Mouse (Mus musculus) cerebellum, adult 11-12 months (tissue): Measurements from ENCODE around the gene Brwd1.
"Not testable (repeated sequence)": the region's sequence is repeated elsewhere in the genome, so short reads cannot be mapped to it uniquely, and the experiment has no call there.

Source experiments
- DNase-seq: peaks from one replicate; pipeline ENCODE4 v3.0.0; 2022

The Brwd1 gene

DNA sequence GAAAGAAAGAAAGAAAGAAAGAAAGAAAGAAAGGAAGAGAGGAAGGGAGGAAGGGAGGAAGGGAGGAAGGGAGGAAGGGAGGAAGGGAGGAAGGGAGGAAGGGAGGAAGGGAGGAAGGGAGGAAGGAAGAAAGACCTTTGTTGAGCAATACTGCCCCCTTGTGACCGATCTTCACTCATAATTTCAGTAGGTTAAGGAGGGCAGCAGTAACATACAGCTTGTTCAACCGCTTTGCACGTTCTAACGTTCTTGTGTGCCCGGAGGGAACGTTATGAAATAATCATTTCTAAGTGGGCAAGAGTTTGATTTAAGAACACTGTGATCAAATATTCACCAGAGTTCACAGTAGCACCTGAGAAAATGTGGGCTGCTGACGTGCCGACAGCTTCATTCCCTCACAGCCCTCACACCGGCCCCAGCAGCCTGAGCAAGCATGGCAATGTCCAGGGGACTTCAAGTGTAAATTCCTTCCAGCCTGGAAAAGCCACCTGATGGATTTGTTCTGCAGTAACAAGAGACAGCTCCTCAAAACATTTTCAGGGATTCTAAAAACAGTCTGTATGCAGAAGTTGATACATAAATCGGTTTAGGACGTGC lies 117.8 kb downstream of the Brwd1 start:
- DNase-seq, result no peak

- DNase-seq, result not testable (repeated sequence)
Measured at GRCm38 (mm10) chr16:95961484-95961883, 120.8 kb downstream of the Brwd1 start.

GRCm38 (mm10) chr16:95960689-95961088 lies 121.6 kb downstream of the Brwd1 start:
- DNase-seq, result not testable (repeated sequence)

GRCm38 (mm10) chr16:95958080-95958479 lies 124.2 kb downstream of the Brwd1 start:
- DNase-seq, result no peak

GRCm38 (mm10) chr16:95956618-95957017 lies 125.7 kb downstream of the Brwd1 start:
- DNase-seq, result no peak

DNA sequence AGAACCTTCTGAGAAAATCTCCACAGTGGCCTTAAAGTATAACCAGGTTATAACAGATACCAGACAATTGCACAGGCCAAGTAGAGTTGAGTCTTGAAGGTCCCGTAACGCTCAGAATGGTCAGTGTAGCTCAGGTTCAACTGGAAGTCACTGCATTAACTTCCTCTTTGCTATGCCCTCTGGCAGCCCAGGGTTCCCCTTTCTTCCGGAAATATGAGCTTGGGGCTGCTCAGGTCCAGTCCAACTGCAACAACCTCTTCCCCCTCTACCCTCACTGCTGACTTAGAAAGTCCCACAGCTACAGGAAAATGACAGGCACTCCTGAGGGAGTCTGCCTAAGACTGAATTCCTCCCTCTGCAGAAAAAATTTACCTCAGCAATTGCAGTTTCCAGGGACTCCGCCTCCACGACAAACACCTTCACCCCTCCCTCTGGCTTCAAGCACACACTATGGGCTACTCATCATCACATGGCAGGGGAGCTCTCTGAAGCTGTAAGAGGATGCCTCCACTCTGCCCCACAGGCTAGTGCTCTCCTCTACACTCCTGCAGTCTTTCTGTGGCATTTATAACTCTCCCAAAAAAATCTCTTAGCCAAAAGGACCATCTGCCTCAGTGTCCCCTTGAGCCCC lies 126.5 kb downstream of the Brwd1 start:
- no peak for DNase-seq

- no peak for DNase-seq
Measured at GRCm38 (mm10) chr16:95954341-95954740, 128.0 kb downstream of the Brwd1 start.

GRCm38 (mm10) chr16:95953159-95953650 lies 129.1 kb downstream of the Brwd1 start:
- no peak for DNase-seq

GRCm38 (mm10) chr16:95951471-95951870 lies 130.9 kb downstream of the Brwd1 start:
- no peak for DNase-seq

DNA sequence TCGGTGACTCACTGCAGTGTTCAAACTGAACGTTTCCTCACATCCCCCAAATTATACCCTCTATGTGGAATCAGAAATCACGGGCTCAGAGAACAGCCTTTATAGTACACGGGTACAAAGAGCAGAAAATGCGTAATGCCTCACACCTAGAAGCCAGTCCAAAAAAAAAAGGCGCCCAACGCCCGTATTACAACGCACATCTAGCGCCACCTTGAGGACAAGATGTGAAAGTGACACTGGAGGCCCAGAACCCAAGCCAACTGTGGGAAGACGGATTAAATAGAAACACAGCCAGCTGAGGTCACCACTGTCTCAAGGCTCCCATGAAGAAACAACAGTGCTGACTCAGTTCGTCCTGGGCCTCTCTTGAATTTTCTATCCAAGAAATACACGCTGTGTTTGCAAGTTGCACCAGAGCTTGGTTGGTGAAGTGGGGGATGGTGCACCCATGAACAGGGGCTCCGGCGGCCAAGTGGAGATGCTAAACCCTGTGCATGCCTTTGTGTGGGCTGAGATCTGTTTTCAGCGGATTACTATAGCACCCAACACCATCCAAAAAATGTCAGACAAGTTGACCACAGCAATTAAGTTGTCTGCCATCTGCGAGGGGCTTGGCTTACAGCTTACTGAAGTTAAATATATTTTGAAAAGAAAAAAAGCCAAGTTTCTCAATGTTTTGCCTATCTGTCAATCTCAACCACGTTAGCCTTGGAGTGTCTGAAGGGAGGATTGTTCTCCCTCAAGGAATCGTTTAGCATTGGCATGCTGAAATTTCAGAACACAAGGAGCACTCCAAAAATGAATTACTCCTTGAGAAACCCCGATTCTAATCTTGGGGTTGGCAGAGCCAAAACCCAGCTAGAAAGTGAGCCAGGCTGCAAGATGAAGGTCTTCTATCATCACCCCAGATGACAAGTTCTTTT lies 136.7 kb downstream of the Brwd1 start:
- DNase-seq, result peak; percentile 66

DNA sequence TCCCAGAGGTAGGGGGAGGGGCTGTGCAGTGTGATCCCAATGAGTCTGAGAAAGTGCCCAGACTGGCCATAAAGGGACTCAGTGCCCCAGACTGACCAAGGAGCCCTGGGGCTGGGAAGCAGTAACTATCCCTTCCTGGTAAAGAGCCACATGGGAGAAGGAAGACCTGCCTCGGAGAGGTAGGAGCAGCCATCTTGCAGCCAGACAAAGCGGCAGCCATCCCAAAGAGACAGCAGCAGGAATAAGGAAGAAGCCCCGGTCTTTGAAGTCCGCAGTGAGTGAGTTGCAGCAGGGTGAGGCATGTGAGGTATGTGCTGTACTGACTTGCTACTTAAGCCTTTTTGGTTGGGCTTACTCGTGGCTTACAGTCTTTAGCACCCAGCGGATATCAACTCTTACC lies 139.1 kb downstream of the Brwd1 start:
- DNase-seq, result no peak
